Mouse (Mus musculus): ENCODE data around the gene Zscan4f.
"Not testable (repeated sequence)": the region's sequence is repeated elsewhere in the genome, so short reads cannot be mapped to it uniquely, and the experiment has no call there.

- not testable (repeated sequence) for TF ChIP-seq CTCF (IDR thresholded peaks at IDR 0.05; ENCODE audit: low read depth, low read length); GATA2 (IDR thresholded peaks at IDR 0.05; ENCODE audit: borderline replicate concordance, low read depth, low read length)
Measured at GRCm38 (mm10) chr7:11384641-11385040, 13.1 kb upstream of the Zscan4f start.

Measured in G1E (cell line).